Mouse (Mus musculus) c-Kit-negative CD71-positive TER-119-positive erythroid progenitor cells, embryonic 14.5 days (primary cell): ENCODE measurements around the gene Bfsp2.

ENCODE experiments used
- DNase-seq: peaks from one replicate; pipeline ENCODE4 v3.0.0-alpha.2; 2013; ENCODE audit warnings: low read depth, low spot score

Bfsp2 gene

DNA sequence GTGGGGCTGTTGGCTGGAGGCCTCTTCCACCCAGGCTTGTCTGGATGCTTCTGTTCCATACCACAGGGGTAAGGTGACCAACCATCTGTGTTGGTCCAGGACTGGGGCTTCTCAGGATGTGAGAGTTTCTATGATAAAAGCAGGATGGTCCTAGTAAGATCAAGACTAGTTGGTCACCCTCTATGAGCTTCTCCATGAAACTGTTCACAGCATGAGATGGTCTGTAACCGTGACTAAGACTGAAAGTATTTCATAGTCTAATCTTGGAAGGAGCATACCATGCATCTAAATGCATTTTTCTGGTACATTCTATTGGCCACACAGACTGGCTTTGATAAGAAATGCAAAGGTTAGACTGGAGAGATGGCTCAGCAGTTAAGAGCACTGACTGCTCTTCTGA is 96.6 kb downstream of the Bfsp2 start:
- no peak for DNase-seq

DNA sequence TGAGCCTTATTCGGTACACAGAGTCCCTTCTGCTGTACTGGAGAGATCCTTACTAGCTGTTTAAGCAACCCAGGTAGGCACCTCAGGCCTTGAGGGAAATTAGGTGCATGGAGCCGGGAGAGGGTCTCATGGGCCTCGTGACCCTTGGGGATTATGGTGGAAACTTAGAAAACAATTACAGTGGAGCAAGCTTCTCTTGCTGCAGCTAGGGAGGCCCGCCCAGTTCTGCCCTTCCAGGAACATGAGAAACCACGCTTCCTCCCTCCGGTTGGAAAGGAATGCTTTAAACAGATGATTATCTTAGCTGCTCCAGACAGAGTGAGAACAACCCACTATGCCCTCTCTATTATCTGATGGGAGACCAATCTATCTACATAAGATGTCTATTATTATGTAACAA is 97.2 kb downstream of the Bfsp2 start:
- no peak for DNase-seq

DNA sequence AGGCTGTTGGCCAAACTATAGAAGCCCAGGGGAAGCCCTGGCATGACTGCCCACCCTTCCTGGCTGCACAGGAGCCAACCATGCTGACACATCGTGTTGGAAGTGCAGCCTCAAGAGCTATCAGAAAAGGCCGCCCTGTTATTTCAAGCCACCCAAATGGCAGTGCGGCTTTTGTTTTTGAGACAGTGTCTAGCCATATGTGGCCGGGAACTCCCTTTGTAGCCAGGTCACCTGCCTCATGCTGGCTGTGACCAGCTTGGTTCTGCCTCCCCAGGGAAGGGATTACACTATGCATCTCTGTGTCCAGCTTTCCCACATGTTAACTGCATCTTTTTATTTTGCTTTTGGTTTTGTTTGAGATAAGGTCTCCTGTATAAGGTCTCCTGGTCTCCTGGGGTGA is 99.7 kb downstream of the Bfsp2 start:
- DNase-seq: no peak

DNA sequence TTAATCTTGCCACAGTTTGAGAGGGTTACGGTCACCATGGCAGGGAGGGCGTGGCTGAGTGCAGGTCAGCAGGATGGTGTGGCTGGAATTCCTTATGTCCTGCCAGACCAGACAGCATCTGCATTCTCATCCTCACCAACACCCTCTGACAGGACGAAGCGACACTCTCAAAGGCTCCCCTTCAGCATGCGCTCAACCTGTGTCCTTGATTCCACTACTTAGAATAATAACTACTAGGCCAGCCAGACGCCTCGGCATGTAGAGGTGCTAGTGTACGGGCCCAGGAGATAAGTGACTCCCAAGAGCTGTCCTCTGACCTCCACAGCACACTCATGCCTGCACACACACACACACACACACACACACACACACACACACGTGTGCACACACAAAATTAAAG is 101.0 kb downstream of the Bfsp2 start:
- no peak for DNase-seq

DNA sequence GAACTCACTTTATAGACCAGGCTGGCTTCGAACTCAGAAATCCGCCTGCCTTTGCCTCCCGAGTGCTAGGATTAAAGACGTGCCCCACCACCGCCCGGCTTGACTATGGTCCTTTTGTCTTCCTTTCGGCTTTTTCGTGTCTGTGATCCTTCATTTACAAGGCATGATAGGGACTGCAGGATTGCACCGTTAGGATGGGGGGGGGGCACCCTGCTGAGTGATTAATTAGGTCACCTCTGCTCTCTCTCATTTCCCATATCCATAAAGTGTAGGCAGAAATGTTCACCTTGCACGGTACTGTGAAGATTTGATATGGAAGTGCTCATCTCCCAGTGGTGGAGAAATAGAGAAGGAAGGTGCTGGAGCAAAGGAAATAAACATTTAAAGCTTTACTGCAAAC is 101.5 kb downstream of the Bfsp2 start:
- DNase-seq: no peak

DNA sequence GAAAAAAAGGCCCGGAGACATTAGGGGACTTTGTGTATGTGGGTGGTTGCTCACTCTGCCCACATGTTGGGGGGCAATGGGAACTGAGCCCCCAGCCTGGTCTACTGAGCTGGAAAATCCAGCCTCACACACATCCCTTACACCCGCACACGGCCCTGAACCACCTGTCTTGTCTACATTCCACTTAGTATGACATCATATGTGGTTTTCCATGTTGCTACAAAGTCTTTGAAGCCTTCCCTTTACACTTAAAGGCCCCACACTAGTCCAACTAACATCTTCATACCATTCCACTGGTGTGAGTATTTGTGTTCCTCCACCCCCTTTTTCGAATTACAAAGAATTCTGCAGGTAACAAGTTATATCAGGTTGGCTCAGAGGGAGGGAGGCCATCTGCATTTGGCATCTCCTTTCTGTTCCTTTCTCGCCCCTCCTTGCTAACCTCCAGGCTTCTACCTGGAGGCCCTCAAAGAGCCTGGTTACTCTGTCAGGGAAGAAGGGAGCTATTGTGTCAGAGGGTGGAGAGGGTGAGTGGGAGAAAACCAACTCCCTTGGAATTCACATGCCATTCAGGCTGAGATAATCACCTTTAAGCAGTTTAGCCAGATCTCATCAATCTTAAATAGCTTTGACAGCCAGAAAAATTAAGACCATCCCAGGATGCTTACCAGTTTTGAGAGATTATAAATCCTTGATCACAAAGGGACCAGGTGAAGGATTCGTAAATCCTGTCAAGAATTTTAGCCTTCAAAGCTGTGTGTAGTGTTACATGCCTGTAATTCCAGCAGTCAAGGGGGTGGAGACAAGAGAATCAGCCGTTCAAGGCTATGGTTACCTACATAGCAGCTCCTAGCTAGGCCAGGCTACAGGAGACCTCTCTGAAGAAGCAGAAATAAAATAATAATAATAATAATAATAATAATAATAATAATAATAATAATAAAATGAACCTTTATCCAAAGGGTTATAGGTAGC is 103.6 kb downstream of the Bfsp2 start:
- DNase-seq: no peak
